Mouse (Mus musculus) C2C12 (cell line): ENCODE results near the gene Fkbp15.

ENCODE experiments used
- CEBPB ChIP-seq: IDR thresholded peaks from one replicate; pipeline ENCODE4 v1.6.1; 2011; ENCODE audit warnings: low read depth, mild to moderate bottlenecking, control low read depth, moderate library complexity
- CTCF ChIP-seq: IDR thresholded peaks from one replicate; pipeline ENCODE4 v1.5.1; 2011; ENCODE audit not compliant: control insufficient read depth, insufficient read depth, insufficient read length
- MAX ChIP-seq: IDR thresholded peaks from one replicate; pipeline ENCODE4 v1.6.1; 2011; ENCODE audit warnings: mild to moderate bottlenecking, control low read depth
- MYOD1 ChIP-seq: IDR thresholded peaks from one replicate; pipeline ENCODE4 v1.6.1; 2011; ENCODE audit warnings: low read depth; ENCODE audit not compliant: control insufficient read depth, insufficient read length
- MYOG ChIP-seq: IDR thresholded peaks from one replicate; pipeline ENCODE4 v1.6.1; 2011; ENCODE audit not compliant: control insufficient read depth, insufficient read length; ENCODE audit errors: extremely low read depth
- USF1 ChIP-seq: IDR thresholded peaks from one replicate; pipeline ENCODE4 v1.6.1; 2011; ENCODE audit warnings: low read depth, mild to moderate bottlenecking, control low read depth, moderate library complexity

DNA sequence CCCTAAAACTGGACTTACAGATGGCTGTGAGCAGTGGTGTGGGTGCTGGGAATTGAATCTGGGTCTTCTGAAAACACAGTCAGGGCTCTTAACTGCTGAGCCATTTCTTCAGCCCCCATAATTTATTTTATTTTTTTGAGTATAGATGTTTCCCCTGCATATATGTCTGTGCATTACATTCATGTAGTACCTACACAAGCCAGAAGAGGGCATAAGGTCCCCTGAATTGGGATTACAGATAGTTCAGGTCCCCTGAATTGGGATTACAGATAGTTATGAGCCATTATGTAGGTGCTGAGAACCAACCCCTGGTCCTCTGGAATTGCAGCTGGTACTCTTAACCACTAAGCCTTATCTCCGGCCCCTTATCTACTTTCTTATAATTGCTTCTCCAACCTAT is 16.3 kb downstream of the Fkbp15 start:
- TF ChIP-seq CTCF: no peak
- TF ChIP-seq MYOG: no peak
- no peak for TF ChIP-seq USF1
- TF ChIP-seq CEBPB: no peak
- TF ChIP-seq MYOD1: no peak
- no peak for TF ChIP-seq MAX
